Mouse (Mus musculus) heart, postnatal 0 days (tissue): ENCODE data around the gene Rpl27. TPM values are rescaled to one million over a fixed set of nuclear protein-coding genes. Genes with fewer than 3 reads are reported as not detected.

ENCODE experiments used
- ATAC-seq: fragments of 200-750 bp; cut with Nextera tagmentation; 2 replicates; pipeline ENCODE4 v1.8.0; 2017; ENCODE audit warnings: low read depth, moderate number of reproducible peaks, moderate library complexity; ENCODE audit not compliant: insufficient read depth
- DNase-seq: peaks from one replicate; pipeline ENCODE4 v3.0.0-alpha.2; 2016; ENCODE audit warnings: low spot score
- H3K27ac ChIP-seq: fragments of 300-500 bp; sonication (generic); 2 replicates; pipeline ENCODE4 v1.5.1; 2014; ENCODE audit warnings: low read depth, mild to moderate bottlenecking
- H3K27me3 ChIP-seq: fragments of 300-500 bp; sonication (generic); 2 replicates; pipeline ENCODE4 v1.6.1; 2014; ENCODE audit warnings: low read length, mixed read lengths; ENCODE audit not compliant: control insufficient read depth, insufficient read depth
- H3K36me3 ChIP-seq: fragments of 300-500 bp; sonication (generic); replicated peaks from 2 replicates; pipeline ENCODE4 v1.6.1; 2014; ENCODE audit warnings: low read length, mixed read lengths; ENCODE audit not compliant: control insufficient read depth, insufficient read depth
- H3K4me1 ChIP-seq: fragments of 300-500 bp; sonication (generic); 2 replicates; pipeline ENCODE4 v1.6.1; 2014; ENCODE audit warnings: antibody characterized with exemption; ENCODE audit not compliant: control insufficient read depth, insufficient read depth
- H3K4me2 ChIP-seq: fragments of 300-500 bp; sonication (generic); 2 replicates; pipeline ENCODE4 v1.6.1; 2014; ENCODE audit warnings: low read depth, mild to moderate bottlenecking, low read length, moderate library complexity
- H3K4me3 ChIP-seq: fragments of 300-500 bp; sonication (generic); 2 replicates; pipeline ENCODE4 v1.5.1; 2014; ENCODE audit warnings: low read depth, low read length
- H3K9ac ChIP-seq: fragments of 300-500 bp; sonication (generic); replicated peaks from 2 replicates; pipeline ENCODE4 v1.6.1; 2014; ENCODE audit warnings: low read depth, low read length, mixed read lengths
- H3K9me3 ChIP-seq: fragments of 300-500 bp; sonication (generic); replicated peaks from 2 replicates; pipeline ENCODE4 v1.6.1; 2016; ENCODE audit warnings: low read length; ENCODE audit not compliant: control insufficient read depth
- CTCF ChIP-seq: IDR thresholded peaks from 2 replicates; pipeline ENCODE4 v1.5.1; 2016; ENCODE audit warnings: antibody characterized with exemption, control low read depth, low read depth
- EP300 ChIP-seq: IDR thresholded peaks from 2 replicates; pipeline ENCODE4 v1.6.1; 2016; ENCODE audit warnings: antibody characterized with exemption, low read depth
- WGBS: fragments of 180-500 bp; shearing (Covaris S2); extraction: QIAGEN DNeasy Blood & Tissue Kit; methylation state at CpG from one replicate; pipeline ENCODE4 v1.1.7; 2014; 5-methylcytosine and 5-hydroxymethylcytosine counted together
- polyA plus RNA-seq: library from polyadenylated mRNA; unstranded; fragments of >200 nt; fragmentation: Nextera tagmentation; extraction: Ambion mirVana; gene quantifications from 2 replicates; pipeline ENCODE4 v1.2.1, GENCODE M21; 2015
- total RNA-seq: library from RNA; depleted of rRNA; stranded (reverse); fragments of >200 nt; gene quantifications from 2 replicates; pipeline ENCODE4 v1.2.3, GENCODE M21; 2014; ENCODE audit warnings: low replicate concordance; rRNA removed

Rpl27 gene
- total RNA-seq (796 and 938 TPM in 2 replicates), polyA plus RNA-seq (242 and 248 TPM in 2 replicates)

DNA sequence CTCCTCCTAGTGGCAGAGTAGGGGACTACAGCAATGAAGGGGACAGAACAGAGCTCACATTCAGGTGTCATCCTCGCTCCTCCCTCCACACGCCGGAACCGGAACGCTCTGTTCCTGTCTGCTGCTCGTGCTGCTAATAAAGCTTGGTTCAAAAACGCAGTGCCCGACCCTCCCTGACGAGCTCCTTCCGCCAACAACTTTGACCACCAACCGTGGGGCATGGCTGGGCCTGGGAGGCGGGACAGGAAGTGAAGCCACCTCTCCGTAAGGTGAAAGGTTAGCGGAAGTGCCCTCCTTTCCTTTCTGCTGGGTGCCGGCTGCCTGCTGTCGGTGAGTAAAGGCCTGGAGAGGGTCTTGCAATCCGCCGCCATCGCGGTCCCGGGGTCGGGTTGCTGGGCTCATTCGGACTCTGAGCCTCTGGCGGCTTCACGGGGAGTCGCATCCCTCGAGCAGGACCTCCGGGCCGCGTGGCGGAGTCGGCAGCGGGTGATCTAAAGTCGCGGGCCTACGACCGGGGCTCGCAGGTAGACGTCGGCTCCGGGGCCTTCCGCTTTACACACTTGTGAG lies at the start of gene Rpl27:
Rpl27 (plus strand) TSS at position 172 of the 567 bp plus-strand sequence.
- under 1% methylated on average over 42 of the region's 42 CpGs for WGBS

DNA sequence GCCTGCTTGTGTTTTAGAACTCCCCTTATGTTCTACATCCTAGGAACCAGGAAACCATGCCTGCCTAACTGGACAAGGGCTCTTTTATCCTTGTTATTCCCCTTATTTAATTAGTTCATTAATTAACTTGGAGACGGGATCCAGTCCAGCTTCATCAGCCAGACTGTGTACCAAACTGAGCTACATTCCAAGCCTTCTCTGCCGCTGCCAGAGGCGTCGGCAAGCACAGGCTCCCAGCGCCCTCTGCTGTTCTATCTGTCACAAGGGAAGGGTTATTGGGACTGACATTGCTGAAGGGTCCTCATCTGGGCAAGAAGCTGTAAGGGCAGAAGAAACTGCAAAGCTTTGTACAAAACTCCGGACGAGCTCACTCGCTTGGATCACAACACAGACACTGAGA lies 47.0 kb upstream of the Rpl27 start:
- TF ChIP-seq CTCF (peak; percentile 97), EP300 (no peak)
- Histone ChIP-seq H3K27me3 (no peaks in the 10 kb centered on the region), H3K4me1 (no peaks in the 10 kb centered on the region), H3K36me3 (no peaks in the 10 kb centered on the region), H3K9me3 (no peaks in the 10 kb centered on the region), H3K9ac (no peak overlapping the region), H3K4me3 (no peak overlapping the region), H3K27ac (no peak overlapping the region), H3K4me2 (no peak overlapping the region)
- DNase-seq (peak; percentile 80), ATAC-seq (peak; percentile 77; the same call in 1 of the 2 replicates)
- 5% methylated on average over 8 of the region's 8 CpGs for WGBS

More for the DNA sequence above, at the start of gene Rpl27:
- Histone ChIP-seq H3K36me3 (peaks cover 22% of the 10 kb centered on the region), H3K27me3 (no peaks in the 10 kb centered on the region), H3K9ac (peak within 1 kb of the TSS; percentile 95), H3K4me1 (no peaks in the 10 kb centered on the region), H3K9me3 (no peaks in the 10 kb centered on the region), H3K27ac (peak within 1 kb of the TSS; percentile 91), H3K4me3 (peak within 1 kb of the TSS; percentile 84), H3K4me2 (peak within 1 kb of the TSS; percentile 71)
- DNase-seq = peak; percentile 100
- peak; percentile 98 for ATAC-seq
- peak; percentile 89 for TF ChIP-seq CTCF
- peak; percentile 96 for TF ChIP-seq EP300

DNA sequence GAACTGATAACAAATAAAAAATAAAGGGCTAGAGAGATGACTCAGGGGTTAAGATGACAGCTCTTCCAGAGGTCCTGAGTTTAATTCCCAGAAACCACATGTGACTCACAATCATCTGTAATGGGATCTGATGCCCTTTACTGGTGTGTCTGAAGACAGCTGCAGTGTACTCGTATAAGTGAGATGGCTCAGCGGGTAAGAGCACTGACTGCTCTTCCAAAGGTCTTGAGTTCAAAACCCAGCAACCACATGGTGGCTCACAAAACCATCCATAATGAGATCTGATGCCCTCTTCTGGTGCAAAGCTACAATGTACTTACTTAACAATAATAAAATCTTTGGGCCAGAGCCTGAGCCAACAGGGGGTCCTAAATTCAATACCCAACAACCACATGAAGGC lies 26.8 kb upstream of the Rpl27 start:
- DNase-seq (no peak), ATAC-seq (no peak)
- Histone ChIP-seq H3K36me3 (peaks cover 23% of the 10 kb centered on the region), H3K9me3 (no peaks in the 10 kb centered on the region), H3K4me2 (no peak overlapping the region), H3K4me1 (0 out of 2 replicates have a peak, but pooled peaks cover 8% of the 10 kb centered on the region), H3K27ac (no peak overlapping the region), H3K4me3 (no peak overlapping the region), H3K9ac (no peak overlapping the region), H3K27me3 (no peaks in the 10 kb centered on the region)
- TF ChIP-seq CTCF (no peak), EP300 (no peak)
- whole genome bisulfite sequencing = 93% methylated on average over 2 of the region's 2 CpGs

DNA sequence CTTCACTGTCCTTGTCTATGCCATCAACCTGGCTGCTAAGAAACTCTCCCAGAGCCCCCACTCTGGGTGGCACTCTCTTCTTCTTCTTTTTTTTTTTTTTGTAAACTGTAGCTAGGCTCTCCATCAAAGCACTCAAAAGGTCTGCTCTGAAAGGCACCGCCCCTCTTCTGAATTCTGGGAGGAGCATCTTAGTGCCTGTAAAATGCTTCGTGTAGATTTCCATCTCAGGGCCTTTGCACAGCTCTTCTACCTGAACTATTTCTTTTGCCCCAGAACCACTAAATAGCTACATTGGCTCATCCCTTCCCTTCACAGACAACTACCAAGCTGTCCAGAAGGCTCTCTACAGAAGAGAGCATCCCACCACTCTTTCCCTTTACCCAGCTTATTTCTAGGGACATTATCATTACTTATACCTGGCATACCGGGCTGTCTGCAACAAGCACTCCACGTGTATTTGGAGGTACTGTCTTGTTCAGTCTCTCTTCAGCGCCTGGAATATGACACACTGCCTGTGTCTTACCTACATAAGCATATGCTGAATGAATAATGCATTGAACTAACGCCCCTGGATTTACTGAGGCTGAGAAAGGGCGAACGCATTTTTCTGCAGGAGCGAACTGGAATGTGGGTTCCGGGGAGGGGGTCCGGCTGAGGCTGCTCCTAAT lies 25.5 kb upstream of the Rpl27 start:
- Histone ChIP-seq H3K4me3 (peak overlapping the region; percentile 88), H3K36me3 (peaks cover 13% of the 10 kb centered on the region), H3K27ac (peak overlapping the region; percentile 66), H3K9me3 (no peaks in the 10 kb centered on the region), H3K9ac (peak overlapping the region; percentile 85), H3K4me2 (peak overlapping the region; percentile 80), H3K4me1 (0 out of 2 replicates have a peak, but pooled peaks cover 8% of the 10 kb centered on the region), H3K27me3 (no peaks in the 10 kb centered on the region)
- DNase-seq (no peak), ATAC-seq (no peak)
- no peak for TF ChIP-seq EP300
- TF ChIP-seq CTCF = no peak
- 1% methylated on average over 11 of the region's 11 CpGs for WGBS

DNA sequence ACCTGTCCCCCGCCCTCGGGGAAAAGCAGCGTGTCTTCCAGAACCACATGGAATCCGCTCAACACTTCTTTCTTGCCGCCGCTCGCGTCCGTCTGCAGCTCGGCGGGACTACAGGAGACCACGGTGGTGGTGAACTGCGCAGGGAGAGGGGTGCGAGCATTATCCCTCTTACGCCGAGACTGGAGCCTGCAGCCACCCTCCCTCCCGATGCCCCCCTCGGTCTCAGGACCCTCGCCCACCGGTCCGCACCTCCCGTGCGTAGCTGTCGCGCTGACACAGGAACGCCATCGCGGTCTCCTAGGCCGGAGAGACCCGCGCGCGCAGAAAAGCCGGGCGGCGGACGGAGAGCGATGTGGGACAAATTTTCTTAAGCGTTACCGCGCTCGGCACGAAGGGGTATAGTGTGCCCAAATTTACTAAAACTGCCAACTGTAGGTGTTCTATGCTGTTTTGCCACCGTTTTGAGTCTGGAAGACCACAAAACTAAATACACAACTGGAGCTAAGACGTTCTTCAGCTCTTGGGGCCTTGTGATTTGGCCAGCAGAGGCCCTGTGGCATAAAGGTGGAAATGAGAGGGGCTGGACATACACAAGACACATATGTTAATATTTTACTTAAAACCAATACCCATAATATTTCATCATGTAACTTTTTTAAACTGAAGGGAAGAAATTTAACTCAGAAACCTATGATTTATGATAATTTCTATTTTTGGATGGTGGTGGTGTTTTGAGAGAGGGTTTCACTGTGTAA lies 24.8 kb upstream of the Rpl27 start, which contains the start of gene Aarsd1:
Aarsd1 (minus strand) TSS at position 515 of the 755 bp plus-strand sequence.
- H3K9me3 ChIP-seq = no peaks in the 10 kb centered on the region

More for the DNA sequence above, 24.8 kb upstream of the Rpl27 start, which contains the start of gene Aarsd1:
- Histone ChIP-seq H3K27ac (peak within 1 kb of the TSS; percentile 66), H3K36me3 (peaks cover 16% of the 10 kb centered on the region), H3K27me3 (no peaks in the 10 kb centered on the region), H3K4me1 (0 out of 2 replicates have a peak, but pooled peaks cover 8% of the 10 kb centered on the region), H3K4me2 (peak within 1 kb of the TSS; percentile 80), H3K9ac (peak within 1 kb of the TSS; percentile 85), H3K4me3 (peak within 1 kb of the TSS; percentile 88)
- DNase-seq (peak; percentile 66), ATAC-seq (peak; percentile 82)
- no peak for TF ChIP-seq EP300
- TF ChIP-seq CTCF = no peak
- WGBS = under 1% methylated on average over 45 of the region's 45 CpGs
